Mouse (Mus musculus): ENCODE results near the gene Wapl. TPM values are rescaled to one million over a fixed set of nuclear protein-coding genes. Genes with fewer than 3 reads are reported as not detected.

Gene Wapl
- total RNA-seq (2023) = 10 to 100 TPM; 67.4 to 72.5 TPM

GRCm38 (mm10) chr14:34673395-34674228, at the start of gene Wapl:
TSS of gene Wapl (plus strand) at chr14:34673928.

Other genes with a start within 250 kb of the Wapl start
- gene Bmpr1a, start 170.6 kb upstream of the Wapl start, total RNA-seq (2023) = 1 to 10 TPM in 1 of 2 experiments, under 1 TPM in 1; 0.84 to 1.2 TPM
- gene 9230112D13Rik, start 151.1 kb upstream of the Wapl start, total RNA-seq (2023) = not detected
- not detected for gene Ldb3, start 85.2 kb upstream of the Wapl start, total RNA-seq (2023)
- gene Opn4, start 73.8 kb upstream of the Wapl start, total RNA-seq (2023) = not detected
- not detected for gene Grid1, start 146.2 kb downstream of the Wapl start, total RNA-seq (2023)

Measured in monocyte, adult 59 days (primary cell).